Mouse (Mus musculus) liver, adult 2 months (tissue): ENCODE data around the gene Gm9733. TPM values are rescaled to one million over a fixed set of nuclear protein-coding genes. Genes with fewer than 3 reads are reported as not detected.
"Not testable (repeated sequence)": the region's sequence is repeated elsewhere in the genome, so short reads cannot be mapped to it uniquely, and the experiment has no call there.

ENCODE experiments used
- DNase-seq: peaks from one replicate; pipeline ENCODE4 v3.0.0-alpha.2; 2011; ENCODE audit warnings: low read depth, low spot score; ENCODE audit errors: extremely low read depth
- H3K27ac ChIP-seq: fragments of 200-500 bp; replicated peaks from 2 replicates; pipeline ENCODE4 v1.5.1; 2012; ENCODE audit warnings: low read depth, mild to moderate bottlenecking, control low read depth, inconsistent platforms, low read length; ENCODE audit not compliant: insufficient read depth
- H3K27me3 ChIP-seq: fragments of 200-500 bp; 2 replicates; pipeline ENCODE4 v1.6.1; 2012; ENCODE audit warnings: mild to moderate bottlenecking, moderate library complexity, low read length, inconsistent platforms; ENCODE audit not compliant: control insufficient read depth, insufficient read depth
- H3K36me3 ChIP-seq: fragments of 200-500 bp; 2 replicates; pipeline ENCODE4 v1.6.1; 2012; ENCODE audit warnings: low read length, inconsistent platforms; ENCODE audit not compliant: control insufficient read depth, insufficient read depth
- H3K4me1 ChIP-seq: fragments of 200-500 bp; 2 replicates; pipeline ENCODE4 v1.6.1; 2011; ENCODE audit warnings: low read length; ENCODE audit not compliant: control insufficient read depth, insufficient read depth
- H3K4me3 ChIP-seq: fragments of 200-500 bp; 2 replicates; pipeline ENCODE4 v1.5.1; 2011; ENCODE audit warnings: low read depth, mild to moderate bottlenecking, control low read depth, low read length, moderate library complexity; ENCODE audit not compliant: insufficient read depth
- H3K79me2 ChIP-seq: fragments of 200-500 bp; 2 replicates; pipeline ENCODE4 v1.6.1; 2012; ENCODE audit warnings: inconsistent platforms, mild to moderate bottlenecking, low read length, moderate library complexity; ENCODE audit not compliant: control insufficient read depth, insufficient read depth
- H3K9ac ChIP-seq: fragments of 200-500 bp; 2 replicates; pipeline ENCODE4 v1.6.1; 2012; ENCODE audit warnings: low read depth, mild to moderate bottlenecking, control low read depth, inconsistent platforms, low read length
- CTCF ChIP-seq: fragments of 200-500 bp; IDR thresholded peaks from 2 replicates; pipeline ENCODE4 v1.5.1; 2011; ENCODE audit warnings: low read depth, low read length, control low read depth
- POLR2A ChIP-seq: fragments of 200-500 bp; IDR thresholded peaks from 2 replicates; pipeline ENCODE4 v1.6.1; 2011; ENCODE audit warnings: low read length, control low read depth; ENCODE audit not compliant: insufficient read depth; ENCODE audit errors: extremely low read depth
- whole genome bisulfite sequencing: fragments of 180-500 bp; shearing (Covaris S2); methylation state at CpG from one replicate; pipeline ENCODE4 v1.1.7; 2018; 5-methylcytosine and 5-hydroxymethylcytosine counted together
- polyA plus RNA-seq: library from polyadenylated mRNA; depleted of rRNA; stranded (reverse); fragments of >200 nt; gene quantifications from 2 replicates; pipeline ENCODE4 v1.2.3, GENCODE M21; 2012; rRNA removed
- total RNA-seq: library from RNA; depleted of rRNA; stranded (reverse); fragments of >200 nt; gene quantifications from 2 replicates; pipeline ENCODE4 v1.2.3, GENCODE M21; 2014; rRNA removed

The Gm9733 gene
- total RNA-seq (not detected in 2 replicates), polyA plus RNA-seq (not detected in 2 replicates)

DNA sequence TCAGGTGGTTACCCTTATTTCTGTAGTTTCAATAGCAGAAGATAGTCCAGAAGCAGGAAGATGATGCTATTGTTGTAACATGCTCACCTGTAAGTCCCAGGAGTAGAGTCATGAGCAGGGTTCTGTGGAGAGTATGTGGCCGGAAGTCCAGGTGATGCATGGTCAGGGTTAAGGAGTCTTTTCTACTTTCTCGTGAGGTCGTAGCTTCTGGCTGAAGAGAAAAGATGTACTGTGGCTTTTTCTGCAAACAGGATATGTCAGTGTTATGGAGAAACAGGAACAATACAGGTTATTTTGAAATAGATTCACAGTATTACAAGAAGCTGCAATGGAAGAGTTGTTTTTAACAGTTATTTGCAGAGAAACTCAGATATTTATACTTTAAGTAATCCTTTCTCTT, at the start of gene Gm9733:
TSS of gene Gm9733 (minus strand) at position 240 of the 400 bp plus-strand sequence.
- DNase-seq: no peak
- H3K27me3 ChIP-seq: no peaks in the 10 kb centered on the region
- H3K4me3 ChIP-seq: no peak within 1 kb of the TSS
- H3K4me1 ChIP-seq: peaks cover 6% of the 10 kb centered on the region; the same call in 1 of the 2 replicates
- H3K27ac ChIP-seq: no peak within 1 kb of the TSS
- no peaks in the 10 kb centered on the region for H3K36me3 ChIP-seq
- H3K79me2 ChIP-seq: no peaks in the 10 kb centered on the region
- 79% methylated on average over 3 of the region's 3 CpGs for WGBS
- no peak for TF ChIP-seq CTCF
- no peak for TF ChIP-seq POLR2A
- no peak within 1 kb of the TSS for H3K9ac ChIP-seq

DNA sequence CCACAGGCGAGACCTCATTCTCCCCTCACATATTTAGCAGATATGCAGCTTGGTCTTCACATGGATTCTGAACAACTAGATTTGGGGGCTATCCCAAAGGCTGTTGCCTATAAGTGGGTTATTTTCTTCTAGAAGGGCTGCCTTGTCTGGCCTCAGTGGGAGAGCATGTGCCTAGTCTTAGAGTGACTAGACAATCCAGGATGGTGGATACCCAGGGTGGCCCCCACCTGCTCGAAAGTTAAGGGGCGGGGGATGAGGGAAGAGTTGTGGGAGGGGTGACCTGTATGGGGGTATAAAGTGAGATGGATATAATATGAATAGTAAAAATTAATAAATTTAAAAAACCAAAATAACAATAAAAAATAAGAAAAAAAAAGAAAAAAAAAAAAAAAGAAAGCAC, 23.6 kb upstream of the Gm9733 start:
- not testable (repeated sequence) for DNase-seq, H3K9ac ChIP-seq, H3K4me3 ChIP-seq, H3K4me1 ChIP-seq, H3K27ac ChIP-seq, H3K27me3 ChIP-seq, H3K79me2 ChIP-seq, H3K36me3 ChIP-seq
- 74% methylated on average over 3 of the region's 3 CpGs for WGBS

DNA sequence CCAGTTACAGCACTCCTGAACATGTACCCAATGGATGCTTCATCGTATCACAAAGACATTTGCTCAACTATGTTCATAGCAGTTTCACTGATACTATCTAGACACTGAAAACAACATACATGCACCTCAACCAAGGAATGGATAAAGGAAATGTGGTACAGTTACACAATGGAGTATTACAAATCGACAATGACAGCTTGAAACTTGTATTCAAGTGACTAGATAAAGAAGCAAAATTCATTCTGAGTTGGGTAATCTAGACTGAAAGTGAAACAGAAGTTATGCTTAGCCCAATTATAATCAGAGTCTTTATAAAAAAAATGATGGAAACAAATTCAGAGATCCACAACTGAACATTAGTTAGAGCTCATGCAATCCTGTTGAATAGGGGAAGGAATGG, 18.2 kb upstream of the Gm9733 start:
- not testable (repeated sequence) for H3K36me3 ChIP-seq, H3K4me1 ChIP-seq, H3K27me3 ChIP-seq, H3K4me3 ChIP-seq, H3K79me2 ChIP-seq, H3K27ac ChIP-seq, H3K9ac ChIP-seq, DNase-seq
- 91% methylated on average over 1 of the region's 2 CpGs for WGBS

DNA sequence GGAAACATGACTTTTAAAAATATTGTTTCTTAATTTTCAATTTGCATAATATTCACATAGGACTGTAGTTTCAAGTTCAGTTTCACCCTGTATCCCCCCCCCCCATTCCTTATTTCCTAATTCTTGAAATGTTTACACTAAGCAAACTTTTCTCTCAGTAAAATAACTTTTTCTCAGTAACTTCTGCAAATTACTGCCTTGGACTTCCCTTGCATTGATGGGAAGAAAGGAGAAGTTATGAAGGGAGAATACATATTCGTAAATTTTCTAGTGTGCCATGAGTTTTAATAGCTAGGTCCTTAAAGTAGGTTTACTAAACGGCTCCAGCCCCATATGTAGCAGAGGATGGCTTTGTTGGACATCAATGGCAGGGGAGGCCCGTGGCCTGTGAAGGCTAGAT, 13.5 kb upstream of the Gm9733 start:
- H3K9ac ChIP-seq, DNase-seq, H3K27me3 ChIP-seq, H3K4me3 ChIP-seq, H3K4me1 ChIP-seq, H3K36me3 ChIP-seq, H3K79me2 ChIP-seq, H3K27ac ChIP-seq: not testable (repeated sequence)
- WGBS: 39% methylated on average over 3 of the region's 3 CpGs

DNA sequence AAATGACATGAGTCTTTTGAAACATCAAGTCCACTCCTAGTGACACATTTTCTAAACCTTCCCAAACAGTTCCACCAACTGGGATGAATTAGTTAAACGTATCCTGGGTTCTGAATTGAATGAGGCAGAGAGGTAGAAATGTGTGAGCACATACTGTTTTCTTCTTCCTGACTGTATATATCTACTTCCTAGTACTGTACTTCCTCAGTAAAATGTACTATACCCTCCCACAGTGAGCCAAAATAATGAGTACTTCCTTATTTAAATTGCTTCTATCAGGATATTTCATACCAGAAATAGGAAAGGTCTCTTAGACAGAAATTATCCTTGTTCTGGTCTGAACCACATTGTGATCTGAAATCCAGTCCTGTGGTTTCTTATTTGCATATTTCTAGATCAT, 8.2 kb upstream of the Gm9733 start:
- no peaks in the 10 kb centered on the region for H3K27me3 ChIP-seq
- no peaks in the 10 kb centered on the region for H3K4me1 ChIP-seq
- no peak for TF ChIP-seq POLR2A
- no peak for TF ChIP-seq CTCF
- H3K79me2 ChIP-seq: no peaks in the 10 kb centered on the region
- H3K36me3 ChIP-seq: no peaks in the 10 kb centered on the region
- H3K27ac ChIP-seq: no peak overlapping the region
- DNase-seq: no peak
- WGBS: 58% methylated on average over 1 of the region's 1 CpGs
- no peak overlapping the region for H3K9ac ChIP-seq
- H3K4me3 ChIP-seq: no peak overlapping the region

DNA sequence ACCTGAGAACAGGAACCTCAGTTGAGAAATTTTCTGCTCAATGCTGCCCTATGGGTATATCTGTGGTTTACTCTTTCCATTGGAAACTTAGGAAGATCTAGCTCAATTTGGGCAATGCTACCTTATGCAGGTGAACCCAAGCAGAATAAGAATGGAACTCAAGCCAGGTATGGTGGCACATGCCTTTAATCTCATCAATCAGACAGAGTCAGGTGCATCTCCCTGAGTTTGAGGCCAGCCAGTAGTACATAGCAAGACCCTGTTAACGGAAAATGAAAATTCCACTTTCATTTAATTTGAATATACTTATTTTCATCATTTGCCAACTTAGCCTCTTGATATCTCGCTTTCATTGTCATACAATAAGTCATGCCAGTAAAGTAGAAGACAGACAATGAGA, 2.1 kb upstream of the Gm9733 start:
- Histone ChIP-seq H3K27me3 (no peaks in the 10 kb centered on the region), H3K4me1 (peaks cover 6% of the 10 kb centered on the region; the same call in 1 of the 2 replicates), H3K4me3 (no peak overlapping the region), H3K36me3 (no peaks in the 10 kb centered on the region), H3K27ac (no peak overlapping the region), H3K79me2 (no peaks in the 10 kb centered on the region), H3K9ac (no peak overlapping the region)
- TF ChIP-seq CTCF (no peak), POLR2A (no peak)
- no peak for DNase-seq
- 72% methylated on average over 2 of the region's 2 CpGs for WGBS
